Mouse (Mus musculus) small intestine, adult 2 months (tissue): ENCODE measurements around the gene Arxes1.

Source experiments
- CTCF ChIP-seq: fragments of 200-500 bp; IDR thresholded peaks from 2 replicates; pipeline ENCODE4 v1.5.1; 2012; ENCODE audit warnings: low read depth, mild to moderate bottlenecking, control low read depth, inconsistent platforms, low read length, moderate library complexity, mixed read lengths; ENCODE audit not compliant: insufficient replicate concordance, insufficient read length; ENCODE audit errors: extremely low read depth
- POLR2A ChIP-seq: fragments of 200-500 bp; IDR thresholded peaks from 2 replicates; pipeline ENCODE4 v1.6.1; 2012; ENCODE audit warnings: low read depth, mild to moderate bottlenecking, control low read depth, inconsistent platforms, low read length, moderate library complexity

DNA sequence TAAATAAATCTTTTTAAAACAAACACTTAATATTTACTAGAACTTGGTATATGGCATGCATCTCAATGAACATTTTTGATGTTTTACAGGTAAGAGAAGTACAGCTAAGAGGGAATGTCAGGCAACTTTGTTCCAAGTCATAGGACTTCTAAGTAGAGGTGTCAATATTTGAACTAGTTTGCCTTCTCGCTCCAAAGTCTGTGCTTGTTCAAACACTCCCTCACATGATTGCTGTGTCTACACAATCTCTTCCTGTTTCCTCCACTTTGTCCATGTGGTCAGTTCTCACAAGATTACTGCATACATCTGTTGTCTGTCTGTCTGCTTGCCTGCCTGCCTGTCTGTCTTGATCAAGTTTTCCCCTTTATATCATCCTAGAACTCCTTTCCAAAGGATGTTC lies 27.5 kb downstream of the Arxes1 start:
- TF ChIP-seq CTCF (no peak), POLR2A (no peak)
